ENCODE assay signal across 10 mouse cellular contexts in genomic region chr13:107961972-107962371, GRCm38 (mm10).
DNase-seq lines count a peak whose midpoint lies in the region; ATAC-seq lines count a peak whose summit lies in the region.
"Had no signal": no experiment of that assay in that cellular context is flagged by ENCODE, and none has a peak within 500 bp of the region (broad histone marks: within the 10 kb centered on the region; RNA-seq: fewer than 3 reads in every experiment).

No protein-coding gene starts in this region.

- H3K4me3 ChIP-seq in midbrain, embryonic 14.5 days (replicated peaks; ENCODE audit: low read depth, low read length), result no peak overlapping the region
- H3K4me3 ChIP-seq in midbrain, embryonic 16.5 days (ENCODE audit: low read depth, low read length), result no peak overlapping the region
- no peak overlapping the region for H3K4me3 ChIP-seq in intestine, embryonic 16.5 days (ENCODE audit: low read length)
- no peak overlapping the region for H3K4me3 ChIP-seq in kidney, embryonic 16.5 days (ENCODE audit: low read length)
- H3K4me3 ChIP-seq: embryonic facial prominence, embryonic 13.5 days; heart, embryonic 12.5 days had no signal

- no peak overlapping the region for H3K4me2 ChIP-seq in midbrain, embryonic 14.5 days (ENCODE audit: low read length)
- H3K4me2 ChIP-seq in midbrain, embryonic 16.5 days (ENCODE audit: low read length), result no peak overlapping the region
- no peak overlapping the region for H3K4me2 ChIP-seq in intestine, embryonic 16.5 days (ENCODE audit: low read depth, low read length)
- H3K4me2 ChIP-seq in kidney, embryonic 16.5 days (replicated peaks; ENCODE audit: low read depth, low read length), result no peak overlapping the region
- H3K4me2 ChIP-seq: embryonic facial prominence, embryonic 13.5 days; heart, embryonic 12.5 days had no signal

- no peak for ATAC-seq in midbrain, embryonic 14.5 days (ENCODE audit: low FRiP score, low TSS enrichment)
- ATAC-seq in midbrain, embryonic 16.5 days, result no peak
- peak; percentile 90 for ATAC-seq in intestine, embryonic 16.5 days
- ATAC-seq in kidney, embryonic 16.5 days (ENCODE audit: low FRiP score, low TSS enrichment), result peak; percentile 64
- ATAC-seq in megakaryocyte-erythroid progenitor cell, adult 5-6 weeks (replicated peaks; ENCODE audit: low FRiP score, low TSS enrichment, poor library complexity, severe bottlenecking), result no peak

- 45% methylated on average over 4 of the region's 4 CpGs for WGBS in midbrain, embryonic 14.5 days
- WGBS in midbrain, embryonic 16.5 days, result 43% methylated on average over 4 of the region's 4 CpGs
- WGBS in intestine, embryonic 16.5 days, result 40% methylated on average over 4 of the region's 4 CpGs
- 63% methylated on average over 4 of the region's 4 CpGs for WGBS in kidney, embryonic 16.5 days

- no peaks in the 10 kb centered on the region for H3K27me3 ChIP-seq in midbrain, embryonic 14.5 days (ENCODE audit: control insufficient read depth, insufficient read depth, low read length)
- no peaks in the 10 kb centered on the region for H3K27me3 ChIP-seq in midbrain, embryonic 16.5 days (ENCODE audit: control insufficient read depth, insufficient read depth, low read depth, low read length)
- H3K27me3 ChIP-seq in intestine, embryonic 16.5 days (replicated peaks; ENCODE audit: control insufficient read depth, insufficient read depth, low read length), result no peaks in the 10 kb centered on the region
- H3K27me3 ChIP-seq in kidney, embryonic 16.5 days (ENCODE audit: insufficient read depth, low read length), result no peaks in the 10 kb centered on the region
- H3K27me3 ChIP-seq: heart, embryonic 12.5 days had no signal

- intact Hi-C loops in heart, postnatal 36 days (cut with DNase I), result no loop called here

- H3K27ac ChIP-seq in midbrain, embryonic 14.5 days (replicated peaks; ENCODE audit: low read depth, low read length), result peak overlapping the region; percentile 4; the same call in 1 of the 2 replicates
- H3K27ac ChIP-seq in midbrain, embryonic 16.5 days (ENCODE audit: low read length), result no peak overlapping the region
- peak overlapping the region; percentile 77 for H3K27ac ChIP-seq in intestine, embryonic 16.5 days (ENCODE audit: low read length)
- 0 out of 2 replicates have a peak overlapping the region, but pooled peaks have one; percentile 35 for H3K27ac ChIP-seq in kidney, embryonic 16.5 days (ENCODE audit: low read length)
- H3K27ac ChIP-seq: embryonic facial prominence, embryonic 13.5 days had no signal

- H3K9me3 ChIP-seq in midbrain, embryonic 14.5 days (ENCODE audit: control insufficient read depth, low read length), result no peaks in the 10 kb centered on the region
- H3K9me3 ChIP-seq in midbrain, embryonic 16.5 days (replicated peaks; ENCODE audit: control insufficient read depth, low read length, poor library complexity, severe bottlenecking), result no peaks in the 10 kb centered on the region
- H3K9me3 ChIP-seq in intestine, embryonic 16.5 days (ENCODE audit: control insufficient read depth, low read length), result no peaks in the 10 kb centered on the region
- H3K9me3 ChIP-seq in kidney, embryonic 16.5 days (ENCODE audit: low read length), result no peaks in the 10 kb centered on the region
- H3K9me3 ChIP-seq: embryonic facial prominence, embryonic 13.5 days; heart, embryonic 12.5 days had no signal

- H3K36me3 ChIP-seq in midbrain, embryonic 14.5 days (ENCODE audit: control insufficient read depth, insufficient read depth, low read length), result no peaks in the 10 kb centered on the region
- H3K36me3 ChIP-seq in midbrain, embryonic 16.5 days (ENCODE audit: control insufficient read depth, insufficient read depth, low read length), result no peaks in the 10 kb centered on the region
- H3K36me3 ChIP-seq in intestine, embryonic 16.5 days (ENCODE audit: control insufficient read depth, insufficient read depth, low read length), result no peaks in the 10 kb centered on the region
- no peaks in the 10 kb centered on the region for H3K36me3 ChIP-seq in kidney, embryonic 16.5 days (ENCODE audit: insufficient read depth, low read length)
- H3K36me3 ChIP-seq: embryonic facial prominence, embryonic 13.5 days; heart, embryonic 12.5 days had no signal

- no peak overlapping the region for H3K9ac ChIP-seq in midbrain, embryonic 14.5 days (replicated peaks; ENCODE audit: low read length)
- H3K9ac ChIP-seq in midbrain, embryonic 16.5 days (ENCODE audit: low read depth, low read length), result no peak overlapping the region
- H3K9ac ChIP-seq in intestine, embryonic 16.5 days (ENCODE audit: low read depth, low read length), result no peak overlapping the region
- no peak overlapping the region for H3K9ac ChIP-seq in kidney, embryonic 16.5 days (replicated peaks; ENCODE audit: low read length)
- H3K9ac ChIP-seq: embryonic facial prominence, embryonic 13.5 days; heart, embryonic 12.5 days had no signal

- H3K4me1 ChIP-seq in midbrain, embryonic 14.5 days (ENCODE audit: control insufficient read depth, insufficient read depth, low read length), result no peaks in the 10 kb centered on the region
- no peaks in the 10 kb centered on the region for H3K4me1 ChIP-seq in midbrain, embryonic 16.5 days (ENCODE audit: control insufficient read depth, insufficient read depth, low read length)
- H3K4me1 ChIP-seq in intestine, embryonic 16.5 days (ENCODE audit: control insufficient read depth, insufficient read depth, low read length), result peaks cover 29% of the 10 kb centered on the region; the same call in 1 of the 2 replicates
- peaks cover 35% of the 10 kb centered on the region; the same call in 1 of the 2 replicates for H3K4me1 ChIP-seq in kidney, embryonic 16.5 days (ENCODE audit: insufficient read depth, low read length)

- peak; percentile 57 for DNase-seq in midbrain, embryonic 14.5 days
- peak; percentile 62 for DNase-seq in lung, postnatal 36 days
- no peak for DNase-seq in heart, postnatal 36 days
- DNase-seq: right cerebral cortex, adult 18-20 months had no signal

Comparison
In these comparisons a context has a peak if more than half of its experiments do, and no peak if none do; other contexts are left out.
1. ATAC-seq: peak in intestine, embryonic 16.5 days (single experiment) and kidney, embryonic 16.5 days (single experiment); none in midbrain, embryonic 14.5 days (single experiment), midbrain, embryonic 16.5 days (single experiment) and megakaryocyte-erythroid progenitor cell, adult 5-6 weeks (single experiment).
2. DNase-seq: peak in midbrain, embryonic 14.5 days (single experiment) and lung, postnatal 36 days (single experiment); none in heart, postnatal 36 days (0 of 2).